Mouse (Mus musculus) neural tube, embryonic 14.5 days (tissue): ENCODE data around the gene Zfp871. TPM values are rescaled to one million over a fixed set of nuclear protein-coding genes. Genes with fewer than 3 reads are reported as not detected.

ENCODE experiments used
- ATAC-seq: fragments of 200-750 bp; cut with Nextera tagmentation; 2 replicates; pipeline ENCODE4 v1.8.0; 2017; ENCODE audit warnings: low read depth, mild to moderate bottlenecking, moderate TSS enrichment, moderate library complexity
- H3K27ac ChIP-seq: fragments of 300-500 bp; sonication (generic); 2 replicates; pipeline ENCODE4 v1.5.1; 2014; ENCODE audit warnings: low read depth, mild to moderate bottlenecking, control low read depth, low read length, moderate library complexity, mixed read lengths
- H3K27me3 ChIP-seq: fragments of 300-500 bp; sonication (generic); 2 replicates; pipeline ENCODE4 v1.6.1; 2014; ENCODE audit warnings: low read length; ENCODE audit not compliant: control insufficient read depth, insufficient read depth
- H3K36me3 ChIP-seq: fragments of 300-500 bp; sonication (generic); 2 replicates; pipeline ENCODE4 v1.6.1; 2014; ENCODE audit warnings: low read length, mixed read lengths; ENCODE audit not compliant: control insufficient read depth, insufficient read depth
- H3K4me1 ChIP-seq: fragments of 300-500 bp; sonication (generic); 2 replicates; pipeline ENCODE4 v1.6.1; 2014; ENCODE audit warnings: low read length; ENCODE audit not compliant: control insufficient read depth, insufficient read depth
- H3K4me2 ChIP-seq: fragments of 300-500 bp; sonication (generic); 2 replicates; pipeline ENCODE4 v1.6.1; 2014; ENCODE audit warnings: mild to moderate bottlenecking, low read depth, low read length, control low read depth
- H3K4me3 ChIP-seq: fragments of 300-500 bp; sonication (generic); 2 replicates; pipeline ENCODE4 v1.5.1; 2014; ENCODE audit warnings: low read depth, low read length, control low read depth, mixed read lengths
- H3K9ac ChIP-seq: fragments of 300-500 bp; sonication (generic); replicated peaks from 2 replicates; pipeline ENCODE4 v1.6.1; 2014; ENCODE audit warnings: low read depth, mild to moderate bottlenecking, control low read depth, low read length, mixed read lengths
- H3K9me3 ChIP-seq: fragments of 300-500 bp; sonication (generic); 2 replicates; pipeline ENCODE4 v1.6.1; 2016; ENCODE audit warnings: low read length; ENCODE audit not compliant: control insufficient read depth
- WGBS: fragments of 180-500 bp; shearing (Covaris S2); extraction: QIAGEN DNeasy Blood & Tissue Kit; methylation state at CpG from one replicate; pipeline ENCODE4 v1.1.7; 2014; 5-methylcytosine and 5-hydroxymethylcytosine counted together
- polyA plus RNA-seq: library from polyadenylated mRNA; unstranded; fragments of >200 nt; fragmentation: Nextera tagmentation; extraction: Ambion mirVana; gene quantifications from 2 replicates; pipeline ENCODE4 v1.2.1, GENCODE M21; 2014

The Zfp871 gene
- 80.4 and 82.9 TPM in 2 replicates for polyA plus RNA-seq

DNA sequence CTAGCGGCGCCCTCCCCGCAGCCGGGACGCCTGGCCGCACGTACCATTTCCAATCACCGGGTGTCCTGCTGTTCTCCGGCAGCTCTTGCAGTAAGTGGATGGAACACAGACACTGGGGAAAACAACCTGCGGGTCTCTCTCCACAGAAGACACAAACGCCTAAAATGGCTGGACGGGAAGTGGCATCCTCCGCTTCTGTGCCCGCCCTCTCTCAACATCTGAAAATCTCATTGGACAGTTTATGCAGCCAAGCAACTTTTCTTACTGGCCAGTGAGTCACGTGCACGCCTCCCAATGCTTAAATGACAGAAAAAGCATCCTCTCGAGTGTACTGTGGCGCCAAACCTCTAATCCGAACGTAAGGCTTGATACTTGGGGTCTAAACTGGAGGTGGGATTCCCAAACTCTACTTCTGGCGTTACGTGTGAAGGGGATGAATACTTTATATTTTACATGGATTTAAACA, at the start of gene Zfp871:
TSS of gene Zfp871 (minus strand) at position 194 of the 466 bp plus-strand sequence.
- peaks cover 23% of the 10 kb centered on the region for H3K4me1 ChIP-seq
- no peaks in the 10 kb centered on the region for H3K9me3 ChIP-seq
- peak within 1 kb of the TSS; percentile 85 for H3K4me3 ChIP-seq
- H3K36me3 ChIP-seq: 0 out of 2 replicates have a peak, but pooled peaks cover 4% of the 10 kb centered on the region
- WGBS: 0% methylated on average over 22 of the region's 22 CpGs
- peak within 1 kb of the TSS; percentile 92 for H3K27ac ChIP-seq
- no peaks in the 10 kb centered on the region for H3K27me3 ChIP-seq
- peak; percentile 98 for ATAC-seq
- peak within 1 kb of the TSS; percentile 85 for H3K9ac ChIP-seq
- peak within 1 kb of the TSS; percentile 70 for H3K4me2 ChIP-seq

DNA sequence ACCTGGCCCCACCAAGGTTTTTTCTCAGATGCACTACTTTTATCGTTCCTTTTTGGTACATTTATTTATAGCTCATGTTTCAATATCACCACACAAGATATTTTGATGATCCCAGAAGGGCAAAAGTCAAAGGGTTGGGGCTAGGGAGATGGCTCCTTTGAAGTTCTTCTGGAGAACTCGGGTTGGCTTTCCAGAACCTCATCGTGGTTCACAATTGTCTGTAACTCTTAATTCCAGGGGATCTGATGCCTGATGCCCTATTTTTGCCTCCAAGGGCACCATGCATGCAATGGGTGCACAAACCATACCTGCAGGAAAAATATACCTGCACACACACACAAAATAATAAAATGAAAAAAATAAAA, 42.3 kb upstream of the Zfp871 start:
- Histone ChIP-seq H3K4me3 (peak overlapping the region; percentile 83), H3K27me3 (no peaks in the 10 kb centered on the region), H3K36me3 (no peaks in the 10 kb centered on the region; the same call in 1 of the 2 replicates), H3K27ac (no peak overlapping the region), H3K4me2 (peak overlapping the region; percentile 91), H3K9me3 (no peaks in the 10 kb centered on the region), H3K9ac (no peak overlapping the region), H3K4me1 (0 out of 2 replicates have a peak, but pooled peaks cover 5% of the 10 kb centered on the region)
- WGBS: 36% methylated on average over 3 of the region's 3 CpGs
- 0 out of 2 replicates have a peak, but pooled peaks have one; percentile 15 for ATAC-seq

DNA sequence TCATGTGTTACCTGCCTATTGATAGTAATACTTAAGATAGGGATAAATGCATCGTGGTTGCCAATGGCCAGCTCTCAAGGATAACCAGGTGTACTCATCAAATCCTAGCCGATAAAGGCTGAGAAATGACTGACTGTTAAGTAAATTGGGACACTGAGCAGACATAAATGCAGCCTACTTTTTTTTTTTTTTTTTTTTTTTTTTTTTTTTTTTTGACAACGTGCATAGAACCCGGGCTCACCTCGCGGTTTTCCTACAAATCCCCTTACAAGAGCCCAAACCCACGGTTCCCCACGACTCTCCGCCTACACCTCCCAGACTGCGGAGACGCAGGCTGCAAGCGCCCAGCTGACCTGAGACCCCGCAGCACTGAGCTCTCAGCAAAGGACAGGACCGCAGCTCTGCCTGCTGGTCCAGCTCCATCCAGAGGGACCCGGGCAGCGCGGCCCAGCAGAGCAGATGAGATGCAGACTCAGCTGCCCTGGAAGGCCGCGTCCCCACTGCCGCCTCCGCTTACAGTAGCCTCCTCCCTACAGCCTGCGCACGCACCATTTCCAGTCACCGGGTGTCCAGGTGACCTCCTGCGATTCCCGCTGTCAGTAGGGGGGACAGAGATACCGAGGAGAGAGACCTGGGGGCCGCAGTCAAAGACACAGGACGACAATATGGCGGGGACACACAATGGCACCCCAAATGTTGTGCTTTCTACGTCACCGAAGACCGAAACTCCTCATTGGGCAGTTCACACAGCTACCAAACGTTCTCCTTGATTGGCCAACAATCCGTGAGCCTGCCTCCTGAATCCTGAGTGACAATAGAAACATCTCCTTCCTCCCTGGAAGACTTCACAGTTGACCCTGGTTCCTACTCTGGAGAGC, 41.7 kb upstream of the Zfp871 start, which contains the start of gene Zfp799:
TSS of gene Zfp799 (minus strand) at position 722 of the 878 bp plus-strand sequence.
- peak within 1 kb of the TSS; percentile 91 for H3K4me2 ChIP-seq
- H3K4me1 ChIP-seq: 0 out of 2 replicates have a peak, but pooled peaks cover 5% of the 10 kb centered on the region
- H3K27ac ChIP-seq: peak within 1 kb of the TSS; percentile 80
- ATAC-seq: peak; percentile 100
- H3K4me3 ChIP-seq: peak within 1 kb of the TSS; percentile 83
- H3K36me3 ChIP-seq: peaks cover 1% of the 10 kb centered on the region; the same call in 1 of the 2 replicates
- peak within 1 kb of the TSS; percentile 92 for H3K9ac ChIP-seq
- H3K27me3 ChIP-seq: no peaks in the 10 kb centered on the region
- H3K9me3 ChIP-seq: no peaks in the 10 kb centered on the region
- WGBS: 2% methylated on average over 35 of the region's 35 CpGs

DNA sequence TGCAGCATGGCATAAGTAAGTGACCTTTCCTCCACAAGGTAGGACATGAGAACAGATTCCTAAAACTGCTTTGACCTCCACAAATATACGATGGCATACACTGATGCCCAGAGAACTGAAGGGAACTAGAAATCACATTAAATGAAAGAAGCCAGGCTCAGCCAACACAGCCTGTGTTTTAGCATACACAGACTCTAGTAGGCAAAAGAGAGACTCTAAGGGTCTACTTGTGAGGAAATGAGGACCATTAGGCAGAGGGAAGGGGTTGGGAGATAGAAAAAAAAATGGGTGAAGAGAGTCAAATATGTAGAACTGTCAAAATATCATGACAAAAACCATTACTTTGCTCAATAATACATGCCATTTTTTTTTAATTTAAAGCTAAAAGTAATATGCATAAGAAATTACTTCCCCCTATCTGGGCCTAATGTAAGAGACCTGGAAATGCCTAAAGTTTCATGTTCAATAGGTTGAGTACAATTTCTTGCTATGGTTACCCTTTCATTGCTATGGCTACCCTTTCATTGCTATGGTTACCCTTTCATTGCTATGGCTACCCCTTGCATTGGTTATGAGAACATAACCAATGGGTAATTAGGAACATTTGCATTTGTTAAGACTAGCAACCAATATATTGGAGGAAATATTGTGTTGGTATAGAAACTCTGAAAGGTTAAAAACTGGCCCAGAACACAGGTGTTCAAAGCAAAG, 28.1 kb upstream of the Zfp871 start:
- H3K9me3 ChIP-seq: no peaks in the 10 kb centered on the region
- 90% methylated on average over 1 of the region's 1 CpGs for WGBS
- no peaks in the 10 kb centered on the region for H3K27me3 ChIP-seq
- H3K9ac ChIP-seq: no peak overlapping the region
- no peak for ATAC-seq
- H3K4me1 ChIP-seq: no peaks in the 10 kb centered on the region
- no peak overlapping the region for H3K4me2 ChIP-seq
- no peak overlapping the region for H3K27ac ChIP-seq
- H3K4me3 ChIP-seq: no peak overlapping the region
- peaks cover 26% of the 10 kb centered on the region for H3K36me3 ChIP-seq

DNA sequence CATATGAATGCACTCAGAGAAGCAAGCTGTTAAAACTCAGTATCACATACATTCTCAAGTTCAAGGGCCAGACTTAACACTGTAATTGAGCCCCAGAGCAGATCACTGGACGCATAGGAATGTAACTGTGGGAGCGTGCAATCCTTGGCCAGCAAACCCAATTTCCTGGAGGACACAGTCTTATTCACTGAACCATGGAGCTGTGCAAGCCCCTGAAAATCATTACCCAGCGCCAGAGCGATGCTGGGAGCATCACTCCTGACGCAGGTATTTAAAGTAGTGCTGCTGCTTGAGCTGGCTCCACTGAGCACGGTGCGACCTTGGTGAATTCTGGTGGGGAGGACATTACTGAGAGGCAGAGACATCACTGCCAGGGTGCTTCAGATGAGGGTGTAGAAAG, 26.0 kb upstream of the Zfp871 start:
- Histone ChIP-seq H3K4me1 (no peaks in the 10 kb centered on the region), H3K36me3 (peaks cover 8% of the 10 kb centered on the region), H3K9me3 (no peaks in the 10 kb centered on the region), H3K4me3 (no peak overlapping the region), H3K4me2 (no peak overlapping the region), H3K9ac (no peak overlapping the region), H3K27ac (no peak overlapping the region), H3K27me3 (no peaks in the 10 kb centered on the region)
- ATAC-seq: no peak
- 89% methylated on average over 7 of the region's 7 CpGs for WGBS

DNA sequence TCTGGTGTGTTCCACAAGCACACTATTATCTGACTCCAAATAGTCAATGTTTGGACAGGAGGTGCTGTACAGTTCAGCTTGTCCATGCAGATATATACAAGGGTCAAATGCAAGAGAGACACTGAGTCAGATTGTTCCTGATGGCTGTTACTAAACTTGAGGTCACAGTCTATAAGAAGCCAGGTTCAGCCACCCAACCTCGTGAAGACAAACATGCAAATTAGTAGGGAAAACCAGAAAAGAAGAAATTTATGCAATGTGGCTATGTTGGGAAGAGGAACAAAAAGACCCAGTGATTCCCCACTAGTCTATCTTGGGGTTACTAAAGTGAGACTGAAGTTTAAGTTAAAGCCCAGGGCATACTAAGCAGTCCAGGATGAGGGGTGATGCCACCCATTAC, 22.6 kb upstream of the Zfp871 start:
- Histone ChIP-seq H3K4me1 (peaks cover 16% of the 10 kb centered on the region; the same call in 1 of the 2 replicates), H3K9me3 (no peaks in the 10 kb centered on the region), H3K9ac (no peak overlapping the region), H3K4me2 (no peak overlapping the region), H3K36me3 (no peaks in the 10 kb centered on the region), H3K27me3 (no peaks in the 10 kb centered on the region), H3K27ac (no peak overlapping the region), H3K4me3 (no peak overlapping the region)
- WGBS: 24% methylated on average over 1 of the region's 1 CpGs
- no peak for ATAC-seq

DNA sequence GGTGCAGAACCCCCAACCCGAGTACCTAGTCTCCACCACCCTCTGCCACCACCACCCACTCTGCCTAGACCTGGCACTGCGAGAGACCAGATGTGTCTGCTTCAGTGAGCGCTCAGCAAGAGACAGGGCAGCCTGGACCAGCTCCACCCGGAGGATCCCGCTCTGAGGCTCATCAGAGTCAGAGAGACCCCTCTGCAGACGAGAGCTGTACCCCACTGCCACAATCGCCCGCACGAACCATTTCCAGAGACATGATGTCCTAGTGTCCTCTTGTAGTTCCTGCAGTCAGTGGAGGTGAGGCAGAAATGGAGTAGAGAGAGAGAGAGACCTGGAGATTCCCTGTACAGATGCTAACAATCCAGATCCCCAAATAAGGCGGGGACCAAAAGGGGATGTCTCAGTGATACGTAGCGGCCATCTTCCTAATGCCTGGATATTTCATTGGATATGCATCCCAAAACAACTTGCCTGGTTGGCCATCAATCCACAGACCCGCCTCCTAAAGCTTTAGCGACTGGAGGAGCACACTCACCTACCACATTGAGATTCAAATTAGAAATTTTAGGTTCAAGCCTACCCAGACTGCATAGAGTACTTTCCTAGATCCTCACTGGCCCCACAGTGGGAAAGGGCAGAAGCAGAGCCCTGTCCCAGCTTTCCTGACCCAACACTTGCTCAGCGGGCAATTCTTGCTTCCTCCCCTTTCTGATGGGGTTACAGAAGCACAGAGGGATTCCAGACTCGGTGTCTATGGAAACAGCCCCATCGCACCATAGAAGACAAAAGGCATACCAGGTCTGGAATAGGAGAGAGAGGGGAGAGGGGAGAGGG, 21.7 kb upstream of the Zfp871 start, which contains the start of gene Zfp811:
TSS of gene Zfp811 (minus strand) at position 388 of the 831 bp plus-strand sequence.
- peak; percentile 93 for ATAC-seq
- H3K4me3 ChIP-seq: peak within 1 kb of the TSS; percentile 61
- 1% methylated on average over 17 of the region's 17 CpGs for WGBS
- H3K9me3 ChIP-seq: no peaks in the 10 kb centered on the region
- H3K27ac ChIP-seq: peak within 1 kb of the TSS; percentile 89
- H3K4me1 ChIP-seq: peaks cover 16% of the 10 kb centered on the region; the same call in 1 of the 2 replicates
- H3K27me3 ChIP-seq: no peaks in the 10 kb centered on the region
- peak within 1 kb of the TSS; percentile 74 for H3K9ac ChIP-seq
- no peaks in the 10 kb centered on the region for H3K36me3 ChIP-seq
- peak within 1 kb of the TSS; percentile 58 for H3K4me2 ChIP-seq

DNA sequence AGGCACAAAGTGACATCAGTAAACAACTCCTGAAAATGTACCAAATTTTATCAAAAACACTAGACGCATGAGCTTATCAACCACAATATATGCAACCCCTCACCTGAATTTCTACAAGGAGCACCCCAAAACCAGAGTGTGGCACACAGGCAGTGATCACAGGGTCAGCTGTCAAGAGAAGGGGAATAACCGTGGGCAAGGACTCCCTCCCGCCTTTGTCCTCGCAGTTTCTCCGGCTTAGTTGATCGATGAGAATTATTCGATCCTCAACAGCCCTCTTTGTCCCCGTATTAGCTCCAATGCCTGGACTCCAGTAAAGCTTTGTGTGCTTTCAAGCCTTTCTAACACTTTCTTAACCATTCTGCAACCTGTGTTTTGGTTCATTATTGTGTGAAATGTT, 20.8 kb upstream of the Zfp871 start:
- ATAC-seq: peak; percentile 28; the same call in 1 of the 2 replicates
- no peaks in the 10 kb centered on the region for H3K36me3 ChIP-seq
- peak overlapping the region; percentile 89 for H3K27ac ChIP-seq
- H3K4me3 ChIP-seq: peak overlapping the region; percentile 61
- H3K4me1 ChIP-seq: peaks cover 16% of the 10 kb centered on the region; the same call in 1 of the 2 replicates
- WGBS: 3% methylated on average over 8 of the region's 8 CpGs
- no peaks in the 10 kb centered on the region for H3K9me3 ChIP-seq
- H3K27me3 ChIP-seq: no peaks in the 10 kb centered on the region
- peak overlapping the region; percentile 74 for H3K9ac ChIP-seq
- peak overlapping the region; percentile 58 for H3K4me2 ChIP-seq
